Mouse (Mus musculus) heart, adult 18-20 months (tissue): ENCODE results near the gene Tyrobp. TPM values are rescaled to one million over a fixed set of nuclear protein-coding genes. Genes with fewer than 3 reads are reported as not detected.
A peak's percentile ranks its signal among the peaks of the same experiment; 100 is the strongest.

ENCODE experiments used
- DNase-seq, 2 experiments: peaks; one replicate each; pipeline ENCODE4 v3.0.0; 2021 to 2022; ENCODE audit warnings: mixed read lengths in 1 of 2
- long read RNA-seq, 2 experiments: library from polyadenylated mRNA; stranded (forward); transcript quantifications; one replicate each; pipeline ENCODE4 v2.0.0; 2021
- total RNA-seq, 2 experiments: library from RNA; stranded (reverse); gene quantifications; 2 replicates each; pipeline ENCODE4 v1.2.3; 2021

Gene Tyrobp
- total RNA-seq: 10 to 100 TPM; 18.9 to 22.2 TPM
- long read RNA-seq, experiment 1, transcript Tyrobp-202 (5 exons, 597 nt): major isoform, 7 of 9 reads
- long read RNA-seq, experiment 1, partial matches to known transcripts: 2 of 9 reads
- long read RNA-seq, experiment 1, other reads (novel, unspliced or antisense): 0 of 9 reads
- long read RNA-seq, experiment 2, partial matches to known transcripts: 1 of 6 reads
- long read RNA-seq, experiment 2, other reads (novel, unspliced or antisense): 0 of 6 reads

DNA sequence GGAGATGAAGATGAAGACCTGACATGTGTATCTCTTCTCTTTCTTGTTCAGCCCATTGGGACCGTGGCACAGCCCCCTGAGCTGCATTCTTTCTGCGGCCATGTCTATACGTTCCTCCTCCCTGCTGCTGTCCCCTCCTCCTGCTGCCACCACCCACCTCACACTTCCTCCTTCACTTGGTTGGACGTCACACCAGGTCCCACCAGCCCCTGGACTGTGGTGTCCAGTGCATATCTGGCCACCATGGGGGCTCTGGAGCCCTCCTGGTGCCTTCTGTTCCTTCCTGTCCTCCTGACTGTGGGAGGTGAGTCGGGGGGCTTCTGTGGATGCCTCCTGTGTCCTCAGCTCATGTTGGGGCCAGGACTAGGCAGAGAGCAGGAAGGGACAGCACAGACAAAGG lies at the start of gene Tyrobp:
Gene Tyrobp (plus strand): TSS at position 165 of the 400 bp plus-strand sequence.
- peak; percentile 33 to 67 for DNase-seq

- DNase-seq: no peak
Measured at GRCm38 (mm10) chr7:30367466-30367865, 46.1 kb upstream of the Tyrobp start.

DNA sequence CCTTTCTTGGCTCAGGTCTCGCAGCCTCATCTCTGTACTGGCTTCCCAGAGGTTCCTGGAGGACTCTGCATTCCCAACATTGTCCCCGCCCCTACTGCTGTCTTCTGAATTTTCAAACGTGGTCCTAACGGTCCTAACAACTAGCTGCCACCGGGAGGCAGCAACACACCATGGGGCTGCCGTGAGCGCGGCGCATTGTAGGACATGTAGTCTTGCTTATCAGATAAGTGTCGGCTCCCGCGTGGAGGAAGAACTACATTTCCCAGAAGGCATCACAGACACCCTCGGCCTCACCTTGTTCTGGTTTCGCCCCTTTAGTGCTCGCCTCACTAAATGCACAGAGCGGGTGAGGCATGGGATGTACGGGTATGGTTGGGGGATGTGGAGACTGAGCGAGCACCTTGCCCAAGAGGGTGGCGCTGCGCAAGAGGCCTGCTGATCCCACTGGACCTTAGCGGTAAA lies 40.0 kb upstream of the Tyrobp start:
- peak; percentile 91 to 96 for DNase-seq

- no peak for DNase-seq
Measured at GRCm38 (mm10) chr7:30380061-30380460, 33.5 kb upstream of the Tyrobp start.

DNA sequence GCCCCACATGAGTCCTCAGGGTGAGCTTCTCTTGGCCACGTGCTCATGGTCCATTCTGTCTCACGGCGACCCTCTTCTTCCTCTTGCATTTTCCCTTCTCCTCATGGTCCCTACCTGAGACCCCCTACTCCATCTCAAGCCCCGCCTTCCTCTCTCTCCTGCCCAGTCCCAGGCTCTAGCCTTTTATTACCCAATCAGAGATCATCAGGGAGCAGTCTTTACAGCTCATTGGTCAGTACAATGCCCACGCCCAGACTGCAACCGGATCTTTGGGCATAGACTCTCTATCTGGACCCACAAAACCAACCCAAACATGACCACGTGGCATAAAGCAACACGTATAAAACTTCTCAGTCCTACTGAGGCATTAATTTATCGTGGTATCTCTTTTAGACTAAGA lies 29.5 kb upstream of the Tyrobp start:
- DNase-seq: no peak

DNA sequence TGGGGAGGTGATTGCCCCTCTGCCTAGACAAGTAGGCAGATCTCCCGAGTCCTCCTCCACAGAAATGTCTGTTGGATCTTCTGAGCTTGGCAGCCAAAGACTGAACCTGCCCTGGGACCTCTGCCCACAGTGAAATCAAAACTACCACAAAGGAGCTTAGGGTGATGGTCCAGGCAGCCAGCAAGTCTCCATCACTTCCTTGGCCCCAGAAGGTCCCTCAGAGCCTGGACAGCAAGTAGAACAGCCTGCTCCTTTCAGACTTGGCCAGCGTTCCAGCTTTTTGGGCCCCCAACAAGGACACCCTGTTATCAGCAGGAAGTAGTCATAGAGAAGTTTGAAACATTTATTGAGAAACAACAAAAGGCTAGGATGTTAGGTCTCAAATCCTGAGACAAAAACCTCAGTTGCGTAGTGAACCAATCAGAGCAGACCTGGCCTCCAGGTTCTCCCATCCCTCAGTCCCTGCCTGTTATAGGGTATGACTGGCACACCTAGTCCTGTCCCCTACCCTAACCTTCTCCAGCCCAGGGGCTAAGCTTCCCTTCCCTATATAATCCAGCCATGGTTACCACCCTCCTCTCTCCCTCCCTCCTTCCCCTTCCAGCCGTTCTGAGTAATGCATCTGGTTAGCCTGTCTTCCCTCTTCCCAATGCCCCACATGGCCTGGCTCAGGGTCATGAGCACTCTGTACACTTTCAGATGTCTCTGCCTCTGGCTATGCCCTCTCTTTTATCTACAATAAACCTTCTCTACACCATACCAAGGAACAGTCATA lies 20.6 kb upstream of the Tyrobp start:
- DNase-seq: no peak

DNA sequence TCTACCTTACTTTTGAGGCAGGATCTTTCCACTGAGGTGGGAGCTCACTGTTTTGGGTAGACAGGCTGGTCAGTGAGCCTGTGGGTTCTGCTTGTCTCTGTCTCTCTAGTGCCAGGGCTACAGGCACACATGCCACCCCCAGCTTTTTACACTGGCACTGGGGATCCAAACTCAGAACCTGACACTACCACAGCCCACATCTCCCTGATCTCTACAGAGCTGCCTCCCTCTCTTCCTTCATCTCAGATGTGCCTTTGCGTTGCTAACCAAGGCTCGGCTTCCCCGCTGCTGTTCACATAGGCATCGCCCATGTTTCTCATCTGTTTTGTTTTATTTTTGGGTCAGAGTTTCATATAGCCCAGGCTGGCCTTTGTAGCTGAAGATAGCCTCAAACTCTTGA lies 19.9 kb upstream of the Tyrobp start:
- DNase-seq: no peak

DNA sequence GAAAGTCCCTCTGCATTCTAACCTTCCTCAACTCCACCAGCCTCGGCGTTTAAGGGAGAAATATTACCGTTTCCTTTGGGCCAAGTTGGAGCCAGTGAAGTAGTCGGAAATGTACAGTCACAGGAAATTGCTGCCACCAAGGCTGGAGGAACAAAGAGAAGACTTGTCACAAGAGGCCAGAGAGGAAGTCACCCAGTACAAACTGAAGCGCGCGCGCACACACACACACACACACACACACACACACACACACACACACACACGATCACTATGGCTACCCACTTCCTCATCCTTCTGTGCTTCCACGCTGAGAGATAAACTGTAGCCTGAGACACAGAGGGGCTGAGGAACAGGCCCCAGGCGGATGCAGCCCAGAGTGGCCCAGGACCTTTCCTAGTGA lies 19.2 kb upstream of the Tyrobp start:
- DNase-seq: peak; percentile 34 to 75

- peak in 1 of 2 experiments; percentile 27 for DNase-seq
Measured at GRCm38 (mm10) chr7:30394871-30395270, 18.7 kb upstream of the Tyrobp start.

GRCm38 (mm10) chr7:30399671-30400070 lies 13.9 kb upstream of the Tyrobp start:
- DNase-seq: no peak

- no peak for DNase-seq
Measured at GRCm38 (mm10) chr7:30402343-30402742, 11.2 kb upstream of the Tyrobp start.

DNA sequence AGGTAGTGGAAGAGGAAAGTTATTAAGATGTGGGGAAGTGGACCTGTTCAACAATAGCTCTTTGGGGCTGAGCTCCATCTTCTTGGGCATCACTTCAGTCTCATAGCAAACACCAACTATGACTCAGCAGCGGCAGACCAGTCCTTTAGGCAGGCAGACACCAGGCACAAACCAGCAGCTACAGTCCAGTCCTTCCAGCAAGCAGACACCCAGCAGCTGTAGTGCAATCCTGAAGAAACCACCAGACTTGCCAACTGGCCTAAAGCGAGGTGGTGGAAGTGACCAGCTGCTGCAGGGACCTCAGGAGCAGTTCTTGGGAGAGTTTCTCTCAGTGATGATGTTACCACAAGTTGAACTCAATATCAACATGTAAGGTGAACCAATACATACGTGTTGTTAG lies 4.9 kb upstream of the Tyrobp start:
- DNase-seq: no peak

GRCm38 (mm10) chr7:30409789-30410188 lies 3.8 kb upstream of the Tyrobp start:
- no peak for DNase-seq

DNA sequence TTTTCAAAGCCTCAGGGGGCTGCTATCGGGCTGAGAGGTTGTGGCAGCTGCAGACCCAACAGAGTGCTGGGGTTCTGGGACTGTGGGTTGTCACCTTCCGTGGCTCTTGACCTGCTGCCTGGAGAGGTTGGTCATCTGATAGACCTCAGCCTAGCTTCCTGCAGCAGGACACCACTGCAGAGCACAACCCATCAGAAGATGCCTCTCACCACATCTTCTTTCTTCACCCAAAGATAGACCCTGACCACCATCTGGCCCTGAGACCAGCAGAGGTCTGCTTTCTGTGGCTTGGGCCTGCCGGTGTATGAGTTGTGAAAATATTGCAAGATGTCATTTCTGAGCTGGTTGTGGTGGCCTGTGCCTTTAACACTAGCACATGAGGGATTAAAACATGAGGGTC lies 2.5 kb upstream of the Tyrobp start:
- DNase-seq: no peak

DNA sequence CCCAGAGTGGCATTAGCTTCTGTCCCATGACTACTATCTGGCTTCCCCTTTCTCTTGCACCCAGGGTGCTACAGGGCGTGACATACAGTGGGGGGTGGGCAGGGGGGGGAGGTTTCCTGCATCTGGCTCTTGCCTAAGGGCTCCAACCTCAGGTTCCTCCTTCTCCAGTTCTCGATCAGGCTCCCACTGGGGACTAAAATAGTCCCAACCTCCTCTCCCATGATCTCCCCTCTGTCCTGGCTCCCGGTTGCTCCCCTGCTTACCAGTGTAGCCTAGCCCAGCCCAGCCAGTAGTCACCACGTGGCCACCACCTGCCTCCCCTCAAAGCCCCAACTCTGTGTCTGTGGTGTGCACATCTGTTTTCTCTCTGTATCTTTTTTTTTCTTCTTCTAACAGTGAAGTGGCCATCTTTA lies 819 bp upstream of the Tyrobp start:
- peak in 1 of 2 experiments; percentile 56 for DNase-seq

GRCm38 (mm10) chr7:30417856-30418255 lies 4.3 kb downstream of the Tyrobp start:
- no peak for DNase-seq

DNA sequence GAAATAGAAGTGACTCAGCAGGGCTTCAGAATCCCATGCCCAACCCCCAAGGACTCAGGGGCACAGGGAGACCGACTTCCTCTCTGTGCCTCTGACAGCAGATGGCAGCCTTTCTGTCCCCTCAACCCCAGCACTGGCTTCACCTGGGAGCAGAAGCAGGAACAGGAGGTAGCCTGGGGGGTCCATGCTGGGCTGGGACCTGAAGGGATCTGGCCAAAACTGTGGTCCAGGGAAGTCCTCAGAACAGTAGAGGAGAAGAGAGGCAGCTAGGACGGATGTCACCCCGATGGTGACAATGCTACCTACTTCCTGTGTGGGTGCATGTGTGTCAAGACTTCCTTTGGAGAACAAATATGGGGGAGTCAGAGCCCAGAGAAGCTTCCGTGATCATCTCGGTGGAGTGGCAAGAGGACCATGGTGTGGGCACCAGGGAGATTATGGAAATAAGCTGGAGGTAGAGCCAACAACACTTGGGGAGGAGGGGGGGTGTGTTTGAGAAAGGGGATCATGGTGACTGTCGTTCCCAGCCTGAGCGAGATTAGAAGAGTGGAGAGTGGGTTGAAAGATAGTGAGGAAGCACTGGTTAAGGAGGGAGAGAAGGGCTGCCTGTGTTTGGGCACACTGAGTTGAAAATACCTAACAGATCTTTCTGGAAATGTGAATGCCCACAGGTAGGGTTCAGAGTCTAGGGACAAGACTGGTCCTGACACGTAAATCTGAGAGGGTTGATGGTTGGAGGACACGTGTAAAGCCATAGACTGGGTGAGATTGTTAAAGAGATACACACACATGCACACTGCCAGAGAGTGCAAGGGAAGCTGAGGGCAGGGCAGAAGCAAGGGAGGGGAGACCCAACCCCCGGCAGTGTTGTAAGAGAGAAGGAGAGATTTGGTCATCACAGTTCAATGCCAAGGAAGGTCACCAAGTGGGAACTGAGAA lies 6.3 kb downstream of the Tyrobp start, which contains the start of gene Hcst:
Gene Hcst (minus strand): TSS at position 294 of the 939 bp plus-strand sequence.
- peak; percentile 39 to 54 for DNase-seq

- DNase-seq: no peak
Measured at GRCm38 (mm10) chr7:30420673-30421072, 7.1 kb downstream of the Tyrobp start.

DNA sequence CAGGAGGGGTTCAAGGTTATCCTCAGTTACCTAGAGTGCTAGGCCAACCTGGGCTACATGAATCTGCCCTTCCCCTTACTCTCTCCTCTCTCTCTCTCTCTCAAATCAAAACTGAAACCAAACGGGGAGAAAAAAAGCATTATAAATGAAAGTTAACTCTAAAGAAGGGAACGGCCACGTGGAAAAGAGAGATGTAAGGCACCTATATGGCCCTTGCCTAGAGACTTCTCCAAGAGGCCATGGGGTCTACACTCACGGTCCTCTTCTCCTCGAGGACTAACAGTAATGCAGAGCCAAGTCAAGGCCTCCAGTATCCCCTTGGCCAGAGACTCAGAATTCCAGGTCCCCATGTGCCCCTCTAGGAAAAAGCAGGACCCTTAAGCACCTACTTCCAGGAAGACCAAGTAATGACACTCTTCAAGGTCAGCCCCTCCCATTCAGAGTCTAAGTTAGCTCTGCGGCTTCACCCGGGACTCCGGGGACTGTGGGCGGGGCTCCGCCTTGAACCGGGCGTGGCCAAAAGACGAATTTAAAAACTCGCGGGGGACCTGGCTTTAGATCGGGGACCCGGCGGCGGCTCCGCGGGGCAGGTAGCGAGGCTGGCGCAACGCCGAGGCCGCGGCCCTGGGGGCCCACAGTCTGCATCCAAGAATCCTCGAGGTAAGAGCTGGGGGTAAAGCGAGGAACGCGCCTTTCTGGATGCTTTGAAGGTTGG lies 7.8 kb downstream of the Tyrobp start, which contains the start of gene Nfkbid:
Gene Nfkbid (plus strand): TSS at position 558 of the 715 bp plus-strand sequence.
- peak; percentile 82 for DNase-seq

DNA sequence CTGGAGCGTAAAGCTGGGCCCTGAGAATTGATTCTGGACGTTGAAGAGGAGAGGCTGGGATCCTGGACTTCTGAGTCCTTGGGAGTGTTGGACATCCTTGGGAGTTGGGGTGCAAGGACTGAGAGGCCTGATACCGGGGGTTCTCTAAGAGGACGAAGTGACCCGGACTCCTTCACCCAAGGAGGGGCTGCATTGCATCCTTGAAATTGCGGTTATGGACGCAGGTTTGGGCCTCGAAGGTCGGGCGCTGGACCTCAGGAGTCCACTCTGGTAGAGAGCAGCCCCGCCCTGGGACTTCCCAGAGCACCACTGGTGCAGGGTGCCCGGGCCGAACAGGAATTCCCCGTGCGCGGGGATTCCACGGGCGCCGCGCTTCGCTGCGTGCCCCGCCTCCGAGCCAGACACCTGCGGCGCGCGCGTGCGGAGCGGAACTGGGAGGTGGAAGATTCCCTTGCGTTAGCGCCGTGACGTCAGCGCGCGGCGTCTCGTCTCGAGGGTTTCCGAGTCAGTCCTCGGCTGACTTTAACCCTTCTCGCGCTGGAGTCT lies 8.4 kb downstream of the Tyrobp start:
- DNase-seq: peak; percentile 84 to 90

DNA sequence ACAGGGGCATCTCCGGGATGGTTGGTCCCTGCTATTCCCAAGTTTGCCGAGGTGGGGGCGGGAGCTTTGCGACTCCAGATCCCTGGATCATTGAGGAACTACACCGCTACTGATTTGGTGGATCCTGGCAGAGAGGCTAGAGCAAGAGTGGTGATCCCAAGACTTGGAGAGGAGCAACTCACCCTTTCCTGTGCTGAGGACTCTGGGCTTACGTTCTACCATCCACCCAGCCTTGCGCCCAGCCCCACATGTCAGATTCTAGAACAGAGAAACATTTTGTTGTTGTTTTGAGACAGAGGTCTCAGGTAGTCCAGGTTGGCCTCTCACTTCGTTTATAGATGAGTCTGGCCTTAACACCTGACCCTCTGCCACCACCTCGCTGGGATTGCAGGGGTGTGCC lies 9.0 kb downstream of the Tyrobp start:
- no peak for DNase-seq
